Mouse (Mus musculus) lung, postnatal 0 days (tissue): ENCODE measurements around the gene Mthfd2l. TPM values are rescaled to one million over a fixed set of nuclear protein-coding genes. Genes with fewer than 3 reads are reported as not detected.

Experiments used
- ATAC-seq: fragments of 200-750 bp; cut with Nextera tagmentation; 2 replicates; pipeline ENCODE4 v1.8.0; 2017; ENCODE audit warnings: moderate library complexity
- DNase-seq: peaks from one replicate; pipeline ENCODE4 v3.0.0-alpha.2; 2016; ENCODE audit warnings: low spot score
- H3K27ac ChIP-seq: fragments of 300-500 bp; sonication (generic); 2 replicates; pipeline ENCODE4 v1.5.1; 2014; ENCODE audit warnings: antibody characterized with exemption, mild to moderate bottlenecking, low read length, mixed read lengths
- H3K27me3 ChIP-seq: fragments of 300-500 bp; sonication (generic); replicated peaks from 2 replicates; pipeline ENCODE4 v1.6.1; 2014; ENCODE audit warnings: low read length, mixed read lengths; ENCODE audit not compliant: insufficient read depth
- H3K36me3 ChIP-seq: fragments of 300-500 bp; sonication (generic); 2 replicates; pipeline ENCODE4 v1.6.1; 2014; ENCODE audit warnings: low read length, mixed read lengths; ENCODE audit not compliant: insufficient read depth
- H3K4me1 ChIP-seq: fragments of 300-500 bp; sonication (generic); 2 replicates; pipeline ENCODE4 v1.6.1; 2014; ENCODE audit warnings: antibody characterized with exemption, low read depth, low read length, mixed read lengths; ENCODE audit not compliant: insufficient read depth
- H3K4me2 ChIP-seq: fragments of 300-500 bp; sonication (generic); replicated peaks from 2 replicates; pipeline ENCODE4 v1.6.1; 2014; ENCODE audit warnings: low read depth, mild to moderate bottlenecking, low read length, moderate library complexity, mixed read lengths
- H3K4me3 ChIP-seq: fragments of 300-500 bp; sonication (generic); 2 replicates; pipeline ENCODE4 v1.5.1; 2014; ENCODE audit warnings: low read depth, low read length
- H3K9ac ChIP-seq: fragments of 300-500 bp; sonication (generic); replicated peaks from 2 replicates; pipeline ENCODE4 v1.6.1; 2014; ENCODE audit warnings: low read depth, mild to moderate bottlenecking
- H3K9me3 ChIP-seq: fragments of 300-500 bp; sonication (generic); 2 replicates; pipeline ENCODE4 v1.6.1; 2016; ENCODE audit warnings: low read length, mixed read lengths
- CTCF ChIP-seq: IDR thresholded peaks from 2 replicates; pipeline ENCODE4 v1.5.1; 2016; ENCODE audit warnings: antibody characterized with exemption, mild to moderate bottlenecking
- EP300 ChIP-seq: IDR thresholded peaks from 2 replicates; pipeline ENCODE4 v1.6.1; 2016; ENCODE audit warnings: antibody characterized with exemption, mild to moderate bottlenecking, control low read depth
- WGBS: fragments of 180-500 bp; shearing (Covaris S2); extraction: QIAGEN DNeasy Blood & Tissue Kit; methylation state at CpG from one replicate; pipeline ENCODE4 v1.1.7; 2014; 5-methylcytosine and 5-hydroxymethylcytosine counted together
- polyA plus RNA-seq: library from polyadenylated mRNA; unstranded; fragments of >200 nt; fragmentation: Nextera tagmentation; extraction: Ambion mirVana; gene quantifications from 2 replicates; pipeline ENCODE4 v1.2.1, GENCODE M21; 2015

The Mthfd2l gene
- polyA plus RNA-seq, 1 experiment from 2014 or later, result 41.0 TPM

DNA sequence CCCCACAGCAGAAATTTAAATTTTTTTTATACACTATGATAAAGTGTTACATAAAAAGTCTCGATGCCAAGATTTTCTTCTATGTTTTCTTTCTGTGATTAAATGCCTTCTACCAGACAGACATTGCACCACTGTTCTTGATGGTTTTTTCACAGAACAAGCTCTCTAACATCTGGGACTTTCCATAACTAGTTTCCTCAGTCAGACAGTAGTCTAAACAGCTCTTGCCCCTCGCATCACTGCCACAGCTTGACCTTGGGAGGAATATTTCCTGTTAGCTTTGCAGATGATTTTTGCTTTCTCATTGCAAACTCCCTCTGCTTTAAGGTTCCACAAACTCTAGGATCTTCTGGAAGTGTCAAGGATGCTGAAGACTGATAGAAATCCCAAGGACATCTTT is 371 bp upstream of the Mthfd2l start:
- peaks cover 4% of the 10 kb centered on the region; the same call in 1 of the 2 replicates for H3K4me1 ChIP-seq
- 0 out of 2 replicates have a peak overlapping the region, but pooled peaks have one; percentile 91 for H3K9ac ChIP-seq
- H3K36me3 ChIP-seq, result no peaks in the 10 kb centered on the region
- peak; percentile 51 for DNase-seq
- WGBS, result 25% methylated on average over 2 of the region's 2 CpGs
- no peaks in the 10 kb centered on the region for H3K9me3 ChIP-seq
- ATAC-seq, result no peak
- no peak for TF ChIP-seq CTCF
- no peak for TF ChIP-seq EP300
- peak overlapping the region; percentile 69 for H3K4me3 ChIP-seq
- peak overlapping the region; percentile 75 for H3K4me2 ChIP-seq
- H3K27ac ChIP-seq, result peak overlapping the region; percentile 95; the same call in 1 of the 2 replicates
- no peaks in the 10 kb centered on the region for H3K27me3 ChIP-seq

GRCm38 (mm10) chr5:90931911-90932310 is 994 bp downstream of the Mthfd2l start:
- no peak for ATAC-seq
- DNase-seq, result peak; percentile 21
- WGBS, result 6% methylated on average over 6 of the region's 6 CpGs
- Histone ChIP-seq H3K27ac (peak overlapping the region; percentile 95), H3K4me2 (peak overlapping the region; percentile 75), H3K9ac (peak overlapping the region; percentile 91), H3K4me3 (peak overlapping the region; percentile 69), H3K9me3 (no peaks in the 10 kb centered on the region), H3K27me3 (no peaks in the 10 kb centered on the region), H3K36me3 (no peaks in the 10 kb centered on the region), H3K4me1 (peaks cover 4% of the 10 kb centered on the region; the same call in 1 of the 2 replicates)
- TF ChIP-seq CTCF (no peak), EP300 (no peak)

DNA sequence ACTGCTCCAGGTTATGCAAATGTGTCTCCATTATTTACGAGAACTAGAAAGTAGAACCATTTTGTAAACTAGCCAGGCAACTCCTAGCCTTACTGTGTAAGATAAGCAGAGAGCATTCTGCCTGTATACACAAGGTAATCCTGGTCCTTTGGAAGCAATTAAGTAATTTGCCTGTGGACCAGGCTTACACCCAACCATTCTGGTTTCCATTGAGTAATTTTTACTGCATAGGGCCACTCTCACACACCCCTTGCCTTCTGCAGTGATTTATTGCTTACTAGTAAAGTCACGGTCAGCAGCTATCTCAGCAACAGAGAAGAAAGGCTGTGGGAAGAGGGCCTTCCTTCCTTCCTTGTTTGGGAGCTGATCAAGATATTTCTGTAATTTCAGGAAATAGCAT is 5.8 kb downstream of the Mthfd2l start:
- DNase-seq (no peak), ATAC-seq (no peak)
- H3K36me3 ChIP-seq, result no peaks in the 10 kb centered on the region
- H3K27ac ChIP-seq, result no peak overlapping the region
- no peaks in the 10 kb centered on the region for H3K9me3 ChIP-seq
- no peak overlapping the region for H3K4me3 ChIP-seq
- no peak overlapping the region for H3K9ac ChIP-seq
- no peak for TF ChIP-seq CTCF
- TF ChIP-seq EP300, result no peak
- 55% methylated on average over 2 of the region's 2 CpGs for WGBS
- no peak overlapping the region for H3K4me2 ChIP-seq
- H3K4me1 ChIP-seq, result no peaks in the 10 kb centered on the region
- H3K27me3 ChIP-seq, result no peaks in the 10 kb centered on the region

DNA sequence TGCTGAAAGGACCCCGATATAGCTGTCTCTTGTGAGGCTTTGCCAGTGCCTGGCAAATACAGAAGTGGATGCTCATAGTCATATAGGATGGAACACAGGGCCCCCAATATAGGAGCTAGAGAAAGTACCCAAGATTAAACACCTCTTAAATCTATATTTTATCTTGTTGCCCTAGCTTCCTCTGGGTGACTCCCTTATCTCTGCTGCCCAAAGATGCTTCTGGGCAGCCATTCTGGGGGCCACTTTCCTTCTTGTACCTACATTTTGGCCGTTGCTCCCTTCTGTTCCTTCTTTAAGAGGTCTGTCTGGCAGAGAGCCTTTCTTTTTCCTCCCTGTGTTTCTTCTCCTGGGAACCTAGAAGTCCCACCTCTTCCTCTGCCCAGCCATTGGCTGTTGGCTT is 14.5 kb downstream of the Mthfd2l start:
- H3K27me3 ChIP-seq, result no peaks in the 10 kb centered on the region
- H3K36me3 ChIP-seq, result no peaks in the 10 kb centered on the region
- no peak overlapping the region for H3K9ac ChIP-seq
- no peak overlapping the region for H3K4me3 ChIP-seq
- 74% methylated on average over 2 of the region's 2 CpGs for WGBS
- no peak overlapping the region for H3K27ac ChIP-seq
- DNase-seq (no peak), ATAC-seq (no peak)
- no peak overlapping the region for H3K4me2 ChIP-seq
- TF ChIP-seq EP300 (no peak), CTCF (no peak)
- no peaks in the 10 kb centered on the region for H3K9me3 ChIP-seq
- H3K4me1 ChIP-seq, result no peaks in the 10 kb centered on the region

GRCm38 (mm10) chr5:90949499-90949898 is 18.6 kb downstream of the Mthfd2l start:
- WGBS, result 76% methylated on average over 15 of the region's 15 CpGs
- no peak for DNase-seq
- TF ChIP-seq CTCF (no peak), EP300 (no peak)
- Histone ChIP-seq H3K27me3 (no peaks in the 10 kb centered on the region), H3K36me3 (no peaks in the 10 kb centered on the region), H3K4me2 (no peak overlapping the region), H3K4me1 (no peaks in the 10 kb centered on the region), H3K9me3 (no peaks in the 10 kb centered on the region), H3K4me3 (no peak overlapping the region), H3K9ac (no peak overlapping the region), H3K27ac (no peak overlapping the region)
- ATAC-seq, result no peak

DNA sequence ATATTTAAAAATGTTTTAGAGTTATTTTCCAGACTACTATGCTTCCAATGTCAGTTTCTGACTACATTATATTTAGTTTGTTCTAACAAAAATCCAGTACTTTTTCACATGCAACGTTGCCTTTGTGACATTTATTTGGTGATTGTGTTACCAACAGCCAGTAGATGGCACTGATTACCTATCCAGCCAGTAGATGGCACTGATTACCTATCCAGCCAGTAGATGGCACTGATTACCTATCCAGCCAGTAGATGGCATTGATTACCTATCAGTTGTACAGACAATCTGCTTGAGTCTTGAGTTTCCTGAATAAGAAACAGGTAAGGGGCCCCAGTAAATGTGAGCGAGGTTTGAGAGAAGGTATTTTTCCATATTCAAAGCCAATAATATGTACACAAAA is 20.6 kb downstream of the Mthfd2l start:
- H3K4me2 ChIP-seq, result no peak overlapping the region
- ATAC-seq (no peak), DNase-seq (peak; percentile 26)
- no peaks in the 10 kb centered on the region for H3K9me3 ChIP-seq
- H3K9ac ChIP-seq, result no peak overlapping the region
- TF ChIP-seq EP300 (no peak), CTCF (peak; percentile 86)
- H3K4me1 ChIP-seq, result no peaks in the 10 kb centered on the region
- H3K36me3 ChIP-seq, result no peaks in the 10 kb centered on the region
- H3K4me3 ChIP-seq, result no peak overlapping the region
- no peak overlapping the region for H3K27ac ChIP-seq
- H3K27me3 ChIP-seq, result no peaks in the 10 kb centered on the region
- 35% methylated on average over 2 of the region's 2 CpGs for WGBS
